ENCODE assay signal across 24 mouse cellular contexts in genomic region chr8:12609752-12610449, GRCm38 (mm10). TPM values are rescaled to one million over a fixed set of nuclear protein-coding genes. Genes with fewer than 3 reads are reported as not detected.
DNase-seq lines count a peak whose midpoint lies in the region; ATAC-seq and TF ChIP-seq lines count a peak whose summit lies in the region.
"Had no signal": no experiment of that assay in that cellular context is flagged by ENCODE, and none has a peak within 500 bp of the region (broad histone marks: within the 10 kb centered on the region; RNA-seq: fewer than 3 reads in every experiment).

No protein-coding gene starts in this region.

- peak; percentile 4 for DNase-seq in kidney, postnatal 0 days (ENCODE audit: low spot score)
- no peak for DNase-seq in kidney, adult 11 months
- DNase-seq in lung, postnatal 0 days (ENCODE audit: low spot score), result peak; percentile 39
- DNase-seq in lung, postnatal 14 days, result no peak
- peak; percentile 17 for DNase-seq in NIH3T3 (ENCODE audit: low read depth)
- DNase-seq in midbrain, postnatal 0 days (ENCODE audit: low spot score), result no peak
- no peak for DNase-seq in spleen, adult 12 weeks (ENCODE audit: low spot score)
- DNase-seq: adrenal gland, adult 8-10 months; cerebellum, adult 11 months; cerebellum, postnatal 25 days; heart, postnatal 10 days; kidney, postnatal 14 days; right cerebral cortex, postnatal 14 days; thymus, postnatal 36 days had no signal

- no peaks in the 10 kb centered on the region for H3K27me3 ChIP-seq in kidney, postnatal 0 days (ENCODE audit: insufficient read depth, low read length)
- H3K27me3 ChIP-seq in lung, postnatal 0 days (replicated peaks; ENCODE audit: insufficient read depth, low read length), result no peaks in the 10 kb centered on the region; the same call in 1 of the 2 replicates
- H3K27me3 ChIP-seq in midbrain, postnatal 0 days (ENCODE audit: insufficient read depth, low read length), result 0 out of 2 replicates have a peak, but pooled peaks cover 3% of the 10 kb centered on the region
- H3K27me3 ChIP-seq: limb, embryonic 13.5 days had no signal

- TF ChIP-seq CTCF in kidney, postnatal 0 days (IDR thresholded peaks at IDR 0.05; ENCODE audit: low read depth), result no peak
- TF ChIP-seq CTCF in lung, postnatal 0 days (IDR thresholded peaks at IDR 0.05), result no peak
- no peak for TF ChIP-seq CTCF in midbrain, postnatal 0 days (IDR thresholded peaks at IDR 0.05)

- H3K9me3 ChIP-seq in kidney, postnatal 0 days (replicated peaks; ENCODE audit: low read length), result no peaks in the 10 kb centered on the region
- H3K9me3 ChIP-seq in lung, postnatal 0 days (ENCODE audit: low read length), result no peaks in the 10 kb centered on the region
- no peaks in the 10 kb centered on the region for H3K9me3 ChIP-seq in midbrain, postnatal 0 days (ENCODE audit: low read length)
- H3K9me3 ChIP-seq: G1E; heart, embryonic 10.5 days; limb, embryonic 13.5 days had no signal

- no peak overlapping the region for H3K27ac ChIP-seq in kidney, postnatal 0 days
- H3K27ac ChIP-seq in lung, postnatal 0 days (ENCODE audit: low read length), result no peak overlapping the region
- H3K27ac ChIP-seq in midbrain, postnatal 0 days (ENCODE audit: low read depth, low read length), result no peak overlapping the region
- H3K27ac ChIP-seq: heart, embryonic 10.5 days; limb, embryonic 13.5 days had no signal

- no peaks in the 10 kb centered on the region for H3K4me1 ChIP-seq in kidney, postnatal 0 days (replicated peaks; ENCODE audit: insufficient read depth, low read length)
- H3K4me1 ChIP-seq in lung, postnatal 0 days (ENCODE audit: insufficient read depth, low read depth, low read length), result no peaks in the 10 kb centered on the region
- H3K4me1 ChIP-seq in midbrain, postnatal 0 days (ENCODE audit: insufficient read depth, low read length), result peaks cover 5% of the 10 kb centered on the region; the same call in 1 of the 2 replicates
- H3K4me1 ChIP-seq: heart, embryonic 10.5 days; limb, embryonic 13.5 days had no signal

- H3K4me2 ChIP-seq in kidney, postnatal 0 days (ENCODE audit: low read length), result no peak overlapping the region
- H3K4me2 ChIP-seq in lung, postnatal 0 days (replicated peaks; ENCODE audit: low read depth, low read length), result no peak overlapping the region
- no peak overlapping the region for H3K4me2 ChIP-seq in midbrain, postnatal 0 days (ENCODE audit: low read depth, low read length, poor library complexity, severe bottlenecking)
- H3K4me2 ChIP-seq: limb, embryonic 13.5 days had no signal

- no peak overlapping the region for H3K4me3 ChIP-seq in kidney, postnatal 0 days (replicated peaks; ENCODE audit: low read depth, low read length)
- H3K4me3 ChIP-seq in lung, postnatal 0 days (ENCODE audit: low read depth, low read length), result no peak overlapping the region
- no peak overlapping the region for H3K4me3 ChIP-seq in midbrain, postnatal 0 days (ENCODE audit: low read depth, low read length)
- H3K4me3 ChIP-seq: heart, embryonic 10.5 days; limb, embryonic 13.5 days had no signal

- 53% methylated on average over 12 of the region's 12 CpGs for WGBS in kidney, postnatal 0 days
- 41% methylated on average over 12 of the region's 12 CpGs for WGBS in lung, postnatal 0 days
- WGBS in midbrain, postnatal 0 days, result 54% methylated on average over 12 of the region's 12 CpGs

- no peak overlapping the region for H3K9ac ChIP-seq in kidney, postnatal 0 days (ENCODE audit: low read depth, low read length)
- H3K9ac ChIP-seq in lung, postnatal 0 days (replicated peaks; ENCODE audit: low read depth), result no peak overlapping the region
- H3K9ac ChIP-seq in midbrain, postnatal 0 days (replicated peaks; ENCODE audit: low read length, poor library complexity, severe bottlenecking), result 0 out of 2 replicates have a peak overlapping the region, but pooled peaks have one; percentile 24
- H3K9ac ChIP-seq: limb, embryonic 13.5 days had no signal

- ATAC-seq in kidney, postnatal 0 days (replicated peaks; ENCODE audit: low FRiP score, low read depth), result no peak
- peak; percentile 56 for ATAC-seq in lung, postnatal 0 days
- ATAC-seq in midbrain, postnatal 0 days (ENCODE audit: low FRiP score), result no peak
- ATAC-seq: CD4-positive, CD25-positive, alpha-beta regulatory T cell, adult 4 months; forebrain, embryonic 14.5 days; intestine, postnatal 0 days had no signal

- no peak for TF ChIP-seq EP300 in lung, postnatal 0 days (IDR thresholded peaks at IDR 0.05)

- peaks cover 6% of the 10 kb centered on the region; the same call in 1 of the 2 replicates for H3K36me3 ChIP-seq in kidney, postnatal 0 days (ENCODE audit: insufficient read depth, low read length)
- no peaks in the 10 kb centered on the region for H3K36me3 ChIP-seq in lung, postnatal 0 days (ENCODE audit: insufficient read depth, low read length)
- peaks cover 5% of the 10 kb centered on the region; the same call in 1 of the 2 replicates for H3K36me3 ChIP-seq in midbrain, postnatal 0 days (ENCODE audit: insufficient read depth, low read length)

RNA-seq across cellular contexts. Expression of gene Spaca7, which starts 37.1 kb away (rescaled TPM):
- 0.91 and 1.8 TPM in 2 replicates for polyA plus RNA-seq in kidney, postnatal 0 days (2015; fragmentation: Nextera tagmentation; extraction: Ambion mirVana)
- not detected in 2 replicates for polyA plus RNA-seq in lung, postnatal 0 days (2015; fragmentation: Nextera tagmentation; extraction: Ambion mirVana)
- not detected in 2 replicates for total RNA-seq in midbrain, postnatal 0 days (2014; rRNA removed)
- not detected in 2 replicates for polyA plus RNA-seq in midbrain, postnatal 0 days (2015; fragmentation: Nextera tagmentation; extraction: Ambion mirVana)
- total RNA-seq: adrenal gland, adult 8-10 months; G1E; gastrocnemius, postnatal 4 days; heart, postnatal 10 days; left cerebral cortex, postnatal 10 days; monocyte, adult 5-6 weeks had no signal
- polyA plus RNA-seq: CD4-positive, CD25-positive, alpha-beta regulatory T cell, adult 4 months; forebrain, embryonic 14.5 days; G1E; heart, embryonic 10.5 days; limb, embryonic 13.5 days; neural tube, embryonic 14.5 days had no signal

Comparison
In these comparisons a context has a peak if more than half of its experiments do, and no peak if none do; other contexts are left out.
1. DNase-seq: peak in kidney, postnatal 0 days (single experiment), lung, postnatal 0 days (single experiment) and NIH3T3 (single experiment); none in kidney, adult 11 months (single experiment), lung, postnatal 14 days (single experiment), midbrain, postnatal 0 days (single experiment) and spleen, adult 12 weeks (single experiment).